Mouse (Mus musculus): ENCODE measurements at regions not wholly inside any gene's neighbourhood (a gene's known extent, or its start where the extent isn't known, plus 50 kb on each side); places are given as distances from the start of the nearest gene placed in this dataset.

- Histone ChIP-seq H3K9me3 (ENCODE audit: low read length) (no peaks in the 10 kb centered on the region), H3K27me3 (ENCODE audit: insufficient read depth, low read length) (no peaks in the 10 kb centered on the region), H3K4me1 (ENCODE audit: insufficient read depth, low read length) (no peaks in the 10 kb centered on the region), H3K9ac (replicated peaks; ENCODE audit: low read length) (no peak overlapping the region), H3K27ac (no peak overlapping the region), H3K36me3 (ENCODE audit: insufficient read depth, low read length) (no peaks in the 10 kb centered on the region), H3K4me3 (ENCODE audit: low read length) (no peak overlapping the region), H3K4me2 (ENCODE audit: low read depth, low read length) (no peak overlapping the region)
- no peak for TF ChIP-seq CTCF (IDR thresholded peaks at IDR 0.05; ENCODE audit: low read depth)
- DNase-seq (ENCODE audit: low spot score) (no peak), ATAC-seq (no peak)
These were observed 264.9 kb downstream of the Tex13c1 start for GRCm38 (mm10) chrX:43855901-43856300.

GRCm38 (mm10) chrX:43884890-43885289, 293.9 kb downstream of the Tex13c1 start:
- ATAC-seq = no peak
- Histone ChIP-seq H3K9ac (replicated peaks; ENCODE audit: low read length) (no peak overlapping the region), H3K36me3 (ENCODE audit: insufficient read depth, low read length) (no peaks in the 10 kb centered on the region), H3K27ac (no peak overlapping the region), H3K4me2 (ENCODE audit: low read depth, low read length) (no peak overlapping the region), H3K4me3 (ENCODE audit: low read length) (no peak overlapping the region), H3K27me3 (ENCODE audit: insufficient read depth, low read length) (no peaks in the 10 kb centered on the region), H3K4me1 (ENCODE audit: insufficient read depth, low read length) (no peaks in the 10 kb centered on the region), H3K9me3 (ENCODE audit: low read length) (no peaks in the 10 kb centered on the region)
- 29% methylated on average over 1 of the region's 1 CpGs for WGBS
- TF ChIP-seq CTCF (IDR thresholded peaks at IDR 0.05; ENCODE audit: low read depth) = no peak
- peak; percentile 1 for DNase-seq (ENCODE audit: low spot score)
